Mouse (Mus musculus) heart, embryonic 10.5 days (tissue): ENCODE data around the gene Pdss2. TPM values are rescaled to one million over a fixed set of nuclear protein-coding genes. Genes with fewer than 3 reads are reported as not detected.
A peak's percentile ranks its signal among the peaks of the same experiment; 100 is the strongest.

Experiments
- DNase-seq: peaks from one replicate; pipeline ENCODE4 v3.0.0-alpha.2; 2017; ENCODE audit warnings: low spot score
- H3K27ac ChIP-seq: fragments of 300-500 bp; sonication (generic); 2 replicates; pipeline ENCODE4 v1.5.1; 2016; ENCODE audit warnings: mild to moderate bottlenecking
- H3K27me3 ChIP-seq: fragments of 300-500 bp; sonication (generic); 2 replicates; pipeline ENCODE4 v1.6.1; 2016; ENCODE audit warnings: mild to moderate bottlenecking; ENCODE audit not compliant: poor library complexity, insufficient read depth, severe bottlenecking
- H3K36me3 ChIP-seq: fragments of 300-500 bp; sonication (generic); 2 replicates; pipeline ENCODE4 v1.6.1; 2016; ENCODE audit warnings: mild to moderate bottlenecking, moderate library complexity
- H3K4me1 ChIP-seq: fragments of 300-500 bp; sonication (generic); 2 replicates; pipeline ENCODE4 v1.6.1; 2016; ENCODE audit warnings: mild to moderate bottlenecking
- H3K4me3 ChIP-seq: fragments of 300-500 bp; sonication (generic); 2 replicates; pipeline ENCODE4 v1.5.1; 2016; ENCODE audit warnings: mild to moderate bottlenecking, moderate library complexity
- H3K9me3 ChIP-seq: fragments of 300-500 bp; sonication (generic); 2 replicates; pipeline ENCODE4 v1.6.1; 2016; ENCODE audit warnings: mild to moderate bottlenecking, moderate library complexity
- WGBS: fragments of 180-500 bp; shearing (Covaris S2); methylation state at CpG from one replicate; pipeline ENCODE4 v1.1.7; 2016; 5-methylcytosine and 5-hydroxymethylcytosine counted together
- polyA plus RNA-seq: library from polyadenylated mRNA; unstranded; fragments of >200 nt; fragmentation: Nextera tagmentation; extraction: Ambion mirVana; gene quantifications from 2 replicates; pipeline ENCODE4 v1.2.1, GENCODE M21; 2016

Pdss2 gene
- polyA plus RNA-seq, 1 experiment from 2014 or later = 13.0 TPM

DNA sequence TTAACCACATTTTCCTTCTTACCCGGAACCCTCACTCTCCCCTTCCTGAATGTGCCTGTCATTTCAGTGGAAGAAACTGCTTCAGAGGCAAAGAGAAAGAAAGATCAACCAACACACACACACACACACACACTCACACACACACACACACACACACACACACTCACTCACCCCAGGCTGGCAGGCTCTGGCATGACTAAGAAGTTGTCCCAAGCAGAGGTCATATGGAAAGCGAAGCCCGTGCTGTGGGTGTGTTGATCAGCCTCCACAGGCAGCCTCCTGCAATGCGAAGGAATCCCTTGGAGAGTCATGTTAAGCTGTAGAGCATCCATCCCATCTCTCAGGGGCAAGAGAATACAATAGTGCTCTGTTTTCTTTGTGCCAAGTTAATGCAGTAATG, 154.0 kb downstream of the Pdss2 start:
- H3K27me3 ChIP-seq = no peaks in the 10 kb centered on the region
- H3K4me3 ChIP-seq = no peak overlapping the region
- no peak for DNase-seq
- 85% methylated on average over 4 of the region's 4 CpGs for WGBS
- no peaks in the 10 kb centered on the region for H3K9me3 ChIP-seq
- peaks cover 12% of the 10 kb centered on the region for H3K4me1 ChIP-seq
- 0 out of 2 replicates have a peak, but pooled peaks cover 2% of the 10 kb centered on the region for H3K36me3 ChIP-seq
- H3K27ac ChIP-seq = no peak overlapping the region

DNA sequence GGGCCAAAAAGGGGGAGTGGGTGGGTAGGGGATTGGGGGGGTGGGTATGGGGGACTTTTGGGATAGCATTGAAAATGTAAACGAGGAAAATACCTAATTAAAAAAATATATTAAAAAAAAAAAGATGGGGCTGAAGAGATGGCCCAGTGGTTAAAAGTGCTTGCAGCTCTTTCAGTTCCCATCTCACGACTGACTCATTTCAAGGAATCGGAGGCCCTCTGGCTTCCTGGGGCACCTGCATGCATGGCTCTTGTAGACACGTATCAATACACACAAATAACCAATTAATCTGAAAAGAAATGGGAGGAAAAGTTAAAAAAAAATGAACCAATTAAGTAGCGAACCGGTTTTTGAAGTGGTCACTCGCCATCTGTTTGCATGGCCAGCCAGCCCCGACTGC, 155.5 kb downstream of the Pdss2 start:
- WGBS = 91% methylated on average over 8 of the region's 8 CpGs

GRCm38 (mm10) chr10:43378279-43378678, 157.0 kb downstream of the Pdss2 start:
- no peaks in the 10 kb centered on the region for H3K9me3 ChIP-seq
- no peak for DNase-seq
- H3K4me3 ChIP-seq = no peak overlapping the region
- no peaks in the 10 kb centered on the region for H3K27me3 ChIP-seq
- 0 out of 2 replicates have a peak, but pooled peaks cover 2% of the 10 kb centered on the region for H3K36me3 ChIP-seq
- peaks cover 6% of the 10 kb centered on the region for H3K4me1 ChIP-seq
- 40% methylated on average over 5 of the region's 5 CpGs for WGBS
- H3K27ac ChIP-seq = no peak overlapping the region

More for the DNA sequence above, 155.5 kb downstream of the Pdss2 start:
- H3K4me1 ChIP-seq = peaks cover 12% of the 10 kb centered on the region
- H3K27me3 ChIP-seq = no peaks in the 10 kb centered on the region
- no peak overlapping the region for H3K27ac ChIP-seq
- 0 out of 2 replicates have a peak, but pooled peaks cover 2% of the 10 kb centered on the region for H3K36me3 ChIP-seq
- no peak for DNase-seq
- H3K9me3 ChIP-seq = no peaks in the 10 kb centered on the region
- H3K4me3 ChIP-seq = no peak overlapping the region

DNA sequence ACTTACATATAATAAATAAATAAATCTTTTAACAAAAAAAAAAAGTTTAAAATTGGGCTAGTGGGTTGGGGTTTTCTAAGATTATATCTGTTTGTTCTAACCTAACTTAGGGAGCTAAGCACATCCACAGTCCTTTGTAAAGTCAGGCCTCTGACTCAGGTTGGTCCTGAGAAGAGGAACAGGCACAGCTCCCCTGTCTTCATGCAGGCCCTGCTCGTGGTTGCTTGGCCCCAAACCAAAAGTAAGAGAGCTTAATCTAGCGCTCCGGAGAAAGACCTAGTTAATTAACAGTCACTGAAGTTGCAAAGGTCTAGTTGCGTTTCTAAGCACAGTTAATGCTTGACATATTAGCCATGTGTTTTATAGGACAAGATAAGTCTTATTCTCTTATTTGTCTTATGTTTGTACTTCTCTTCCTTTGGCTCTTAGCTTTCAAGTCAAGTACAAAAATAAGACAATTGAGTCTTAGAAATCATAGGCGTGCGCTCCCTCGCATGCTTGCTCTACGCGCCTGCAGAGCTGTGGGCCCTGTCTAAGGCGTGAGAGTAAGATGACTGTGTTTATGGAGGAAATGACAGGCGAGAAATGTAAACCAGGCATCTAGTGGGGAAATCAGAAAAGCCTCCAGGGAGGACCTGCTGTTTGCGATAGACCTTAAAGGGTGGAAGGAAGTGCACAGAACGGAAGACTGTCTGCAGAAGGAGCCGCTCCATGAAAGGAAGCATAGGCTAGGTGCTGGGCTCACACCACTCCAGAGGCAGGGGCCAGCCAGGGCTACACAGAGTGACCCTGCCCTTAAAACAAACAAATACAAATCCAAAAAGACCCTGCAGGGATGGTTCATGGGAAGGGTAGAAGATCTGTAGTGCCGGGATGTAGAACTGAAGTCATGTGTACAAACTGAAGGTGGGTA, 157.7 kb downstream of the Pdss2 start:
- H3K36me3 ChIP-seq = 0 out of 2 replicates have a peak, but pooled peaks cover 1% of the 10 kb centered on the region
- no peaks in the 10 kb centered on the region for H3K27me3 ChIP-seq
- DNase-seq = no peak
- no peaks in the 10 kb centered on the region for H3K4me1 ChIP-seq
- no peak overlapping the region for H3K4me3 ChIP-seq
- 70% methylated on average over 15 of the region's 15 CpGs for WGBS
- no peak overlapping the region for H3K27ac ChIP-seq
- H3K9me3 ChIP-seq = no peaks in the 10 kb centered on the region

DNA sequence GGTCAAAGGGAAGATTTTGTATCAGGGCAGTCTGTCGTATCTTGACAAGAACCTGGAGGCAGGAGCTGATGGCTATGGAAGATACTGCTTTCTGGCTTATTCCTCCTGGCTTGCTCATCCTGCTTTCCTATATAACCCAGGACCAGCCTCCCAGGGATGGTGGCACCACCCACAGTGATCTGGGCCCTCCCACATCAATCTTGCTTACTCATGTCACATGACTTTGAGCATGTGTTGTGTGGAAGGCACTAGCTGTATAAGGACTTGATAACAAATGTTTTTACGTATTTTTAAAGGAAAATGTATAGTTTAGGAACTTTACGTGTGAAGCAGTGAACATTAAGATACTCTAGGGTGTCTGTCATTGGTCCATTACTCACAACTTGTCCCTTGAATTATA, 161.4 kb downstream of the Pdss2 start:
- Histone ChIP-seq H3K4me3 (no peak overlapping the region), H3K36me3 (no peaks in the 10 kb centered on the region), H3K4me1 (peaks cover 13% of the 10 kb centered on the region), H3K27me3 (no peaks in the 10 kb centered on the region), H3K9me3 (no peaks in the 10 kb centered on the region), H3K27ac (no peak overlapping the region)
- 84% methylated on average over 3 of the region's 3 CpGs for WGBS
- DNase-seq = no peak

- no peaks in the 10 kb centered on the region for H3K27me3 ChIP-seq
- peaks cover 13% of the 10 kb centered on the region for H3K4me1 ChIP-seq
- WGBS = 47% methylated on average over 5 of the region's 5 CpGs
- H3K27ac ChIP-seq = no peak overlapping the region
- H3K36me3 ChIP-seq = no peaks in the 10 kb centered on the region
- no peak overlapping the region for H3K4me3 ChIP-seq
- DNase-seq = no peak
- no peaks in the 10 kb centered on the region for H3K9me3 ChIP-seq
These were observed 163.3 kb downstream of the Pdss2 start for GRCm38 (mm10) chr10:43384623-43385022.

GRCm38 (mm10) chr10:43392921-43393320, 171.6 kb downstream of the Pdss2 start:
- H3K4me3 ChIP-seq = no peak overlapping the region
- H3K36me3 ChIP-seq = peaks cover 12% of the 10 kb centered on the region; the same call in 1 of the 2 replicates
- H3K27me3 ChIP-seq = no peaks in the 10 kb centered on the region
- WGBS = 92% methylated on average over 2 of the region's 2 CpGs
- no peaks in the 10 kb centered on the region for H3K4me1 ChIP-seq
- no peak overlapping the region for H3K27ac ChIP-seq
- no peaks in the 10 kb centered on the region for H3K9me3 ChIP-seq
- no peak for DNase-seq

- 82% methylated on average over 6 of the region's 6 CpGs for WGBS
- Histone ChIP-seq H3K27me3 (no peaks in the 10 kb centered on the region), H3K36me3 (peaks cover 15% of the 10 kb centered on the region; the same call in 1 of the 2 replicates), H3K27ac (no peak overlapping the region), H3K9me3 (no peaks in the 10 kb centered on the region), H3K4me1 (no peaks in the 10 kb centered on the region), H3K4me3 (no peak overlapping the region)
- DNase-seq = no peak
These were observed 172.5 kb downstream of the Pdss2 start for GRCm38 (mm10) chr10:43393818-43394217.

DNA sequence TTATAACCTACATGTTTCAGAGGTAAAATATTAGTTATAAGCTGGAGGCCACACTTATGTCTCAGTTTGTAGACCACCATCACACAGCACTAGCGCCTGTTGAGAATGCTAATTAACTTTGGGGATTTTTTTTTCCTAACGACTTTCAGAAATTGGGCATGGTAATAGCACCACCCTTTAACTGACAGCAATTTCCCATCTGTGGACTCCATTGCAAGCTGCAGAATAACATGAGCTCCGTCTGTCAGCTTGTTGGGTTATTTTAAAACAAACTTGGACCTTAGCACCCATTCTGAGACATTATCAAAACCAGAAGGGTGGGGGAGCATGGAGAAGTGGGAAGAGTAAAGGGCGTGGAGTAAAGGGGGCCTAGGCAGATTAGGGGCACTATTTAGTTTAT, 174.5 kb downstream of the Pdss2 start:
- WGBS = 82% methylated on average over 4 of the region's 4 CpGs
- H3K4me3 ChIP-seq = no peak overlapping the region

GRCm38 (mm10) chr10:43399596-43400316, 178.5 kb downstream of the Pdss2 start:
- Histone ChIP-seq H3K27ac (no peak overlapping the region), H3K9me3 (no peaks in the 10 kb centered on the region), H3K27me3 (no peaks in the 10 kb centered on the region), H3K4me1 (no peaks in the 10 kb centered on the region), H3K36me3 (peaks cover 15% of the 10 kb centered on the region; the same call in 1 of the 2 replicates), H3K4me3 (no peak overlapping the region)
- 80% methylated on average over 7 of the region's 7 CpGs for WGBS
- no peak for DNase-seq

More for the DNA sequence above, 174.5 kb downstream of the Pdss2 start:
- H3K4me1 ChIP-seq = no peaks in the 10 kb centered on the region
- peaks cover 15% of the 10 kb centered on the region; the same call in 1 of the 2 replicates for H3K36me3 ChIP-seq
- H3K27ac ChIP-seq = no peak overlapping the region
- H3K27me3 ChIP-seq = no peaks in the 10 kb centered on the region
- no peaks in the 10 kb centered on the region for H3K9me3 ChIP-seq
- DNase-seq = no peak

- Histone ChIP-seq H3K4me1 (peaks cover 13% of the 10 kb centered on the region; the same call in 1 of the 2 replicates), H3K27me3 (no peaks in the 10 kb centered on the region), H3K27ac (no peak overlapping the region), H3K9me3 (no peaks in the 10 kb centered on the region), H3K4me3 (no peak overlapping the region), H3K36me3 (no peaks in the 10 kb centered on the region)
- 82% methylated on average over 1 of the region's 1 CpGs for WGBS
- no peak for DNase-seq
These were observed 184.8 kb downstream of the Pdss2 start for GRCm38 (mm10) chr10:43406107-43406506.

DNA sequence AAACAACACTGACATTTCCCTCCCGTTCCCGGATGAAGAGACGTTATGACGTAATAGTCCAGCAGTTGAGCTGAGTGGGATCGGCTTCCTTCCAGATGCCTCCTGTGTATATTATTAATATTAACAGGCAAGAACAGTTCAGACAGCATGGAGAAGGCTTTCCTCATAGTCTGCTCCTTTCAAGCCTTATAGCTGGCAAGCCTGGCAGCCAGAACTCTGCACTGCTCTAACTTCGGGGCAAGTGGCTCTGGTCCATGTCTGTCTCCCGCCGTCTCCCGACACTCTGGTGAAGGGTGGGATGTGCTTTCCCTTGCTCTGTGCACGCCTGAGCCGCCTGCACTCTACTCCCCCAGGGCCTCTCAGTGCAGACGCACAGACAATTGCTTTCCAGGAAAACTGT, 185.6 kb downstream of the Pdss2 start:
- no peak for DNase-seq
- H3K27me3 ChIP-seq = no peaks in the 10 kb centered on the region
- no peak overlapping the region for H3K4me3 ChIP-seq
- H3K4me1 ChIP-seq = peaks cover 13% of the 10 kb centered on the region; the same call in 1 of the 2 replicates
- H3K9me3 ChIP-seq = no peaks in the 10 kb centered on the region
- no peaks in the 10 kb centered on the region for H3K36me3 ChIP-seq
- H3K27ac ChIP-seq = 0 out of 2 replicates have a peak overlapping the region, but pooled peaks have one; percentile 4
- WGBS = 70% methylated on average over 12 of the region's 12 CpGs
